Comparison of ENCODE assay signal across 31 mouse cellular contexts in the genomic region with DNA sequence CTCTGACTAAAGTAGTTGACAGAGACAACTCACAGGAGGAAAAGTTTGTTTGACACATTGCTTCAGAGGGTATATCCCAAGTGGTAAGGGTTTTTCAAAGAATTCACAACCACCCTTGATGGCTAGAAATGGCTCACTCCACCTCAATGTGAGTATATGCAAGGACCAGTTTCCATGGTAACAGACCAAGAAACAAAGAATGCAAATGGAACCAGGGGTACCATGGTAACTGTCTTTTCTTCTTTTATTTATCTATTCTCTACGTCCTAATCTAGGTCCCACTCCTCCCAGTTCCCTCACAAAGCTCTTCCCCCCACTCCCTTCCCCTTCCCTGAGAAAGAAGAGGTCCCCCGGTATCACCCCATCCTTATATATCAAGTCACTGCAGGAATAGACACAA. TPM values are rescaled to one million over a fixed set of nuclear protein-coding genes. Genes with fewer than 3 reads are reported as not detected.
DNase-seq lines count a peak whose midpoint lies in the region; ATAC-seq lines count a peak whose summit lies in the region.
"Had no signal": no experiment of that assay in that cellular context is flagged by ENCODE, and none has a peak within 500 bp of the region (broad histone marks: within the 10 kb centered on the region; RNA-seq: fewer than 3 reads in every experiment).

No protein-coding gene starts in this region.

- no peak overlapping the region for H3K4me2 ChIP-seq in forebrain, embryonic 13.5 days
- H3K4me2 ChIP-seq in forebrain, embryonic 15.5 days (replicated peaks), result no peak overlapping the region
- no peak overlapping the region for H3K4me2 ChIP-seq in midbrain, embryonic 12.5 days (replicated peaks)
- no peak overlapping the region for H3K4me2 ChIP-seq in midbrain, embryonic 15.5 days
- H3K4me2 ChIP-seq: hindbrain, embryonic 15.5 days; intestine, embryonic 15.5 days; liver, embryonic 15.5 days; lung, embryonic 15.5 days had no signal

- H3K36me3 ChIP-seq in forebrain, embryonic 13.5 days (ENCODE audit: poor library complexity, severe bottlenecking), result no peaks in the 10 kb centered on the region
- H3K36me3 ChIP-seq in forebrain, embryonic 15.5 days, result no peaks in the 10 kb centered on the region
- no peaks in the 10 kb centered on the region for H3K36me3 ChIP-seq in midbrain, embryonic 12.5 days
- no peaks in the 10 kb centered on the region for H3K36me3 ChIP-seq in midbrain, embryonic 15.5 days (replicated peaks)
- H3K36me3 ChIP-seq: hindbrain, embryonic 15.5 days; intestine, embryonic 15.5 days; limb, embryonic 10.5 days; liver, embryonic 15.5 days; lung, embryonic 15.5 days had no signal

- WGBS in forebrain, embryonic 13.5 days, result 18% methylated on average over 2 of the region's 2 CpGs
- 27% methylated on average over 2 of the region's 2 CpGs for WGBS in forebrain, embryonic 15.5 days
- WGBS in midbrain, embryonic 12.5 days, result 13% methylated on average over 2 of the region's 2 CpGs
- 12% methylated on average over 2 of the region's 2 CpGs for WGBS in midbrain, embryonic 15.5 days

- no peak overlapping the region for H3K4me3 ChIP-seq in forebrain, embryonic 13.5 days
- H3K4me3 ChIP-seq in forebrain, embryonic 15.5 days, result no peak overlapping the region
- H3K4me3 ChIP-seq in midbrain, embryonic 12.5 days, result no peak overlapping the region
- no peak overlapping the region for H3K4me3 ChIP-seq in midbrain, embryonic 15.5 days
- H3K4me3 ChIP-seq: heart, adult 2 months; hindbrain, embryonic 15.5 days; intestine, embryonic 15.5 days; limb, embryonic 10.5 days; liver, embryonic 15.5 days; lung, embryonic 15.5 days had no signal

- H3K27me3 ChIP-seq in forebrain, embryonic 13.5 days, result no peaks in the 10 kb centered on the region
- H3K27me3 ChIP-seq in forebrain, embryonic 15.5 days, result no peaks in the 10 kb centered on the region
- H3K27me3 ChIP-seq in midbrain, embryonic 12.5 days, result no peaks in the 10 kb centered on the region
- H3K27me3 ChIP-seq in midbrain, embryonic 15.5 days (replicated peaks), result no peaks in the 10 kb centered on the region
- H3K27me3 ChIP-seq: hindbrain, embryonic 15.5 days; intestine, embryonic 15.5 days; liver, embryonic 15.5 days; lung, embryonic 15.5 days had no signal

- no peaks in the 10 kb centered on the region for H3K9me3 ChIP-seq in forebrain, embryonic 13.5 days (replicated peaks)
- no peaks in the 10 kb centered on the region for H3K9me3 ChIP-seq in forebrain, embryonic 15.5 days
- no peaks in the 10 kb centered on the region for H3K9me3 ChIP-seq in midbrain, embryonic 12.5 days
- H3K9me3 ChIP-seq in midbrain, embryonic 15.5 days, result no peaks in the 10 kb centered on the region
- H3K9me3 ChIP-seq: hindbrain, embryonic 15.5 days; intestine, embryonic 15.5 days; limb, embryonic 10.5 days; liver, embryonic 15.5 days; lung, embryonic 15.5 days had no signal

- no peak overlapping the region for H3K27ac ChIP-seq in forebrain, embryonic 13.5 days
- H3K27ac ChIP-seq in forebrain, embryonic 15.5 days (replicated peaks), result no peak overlapping the region
- no peak overlapping the region for H3K27ac ChIP-seq in midbrain, embryonic 12.5 days (replicated peaks)
- no peak overlapping the region for H3K27ac ChIP-seq in midbrain, embryonic 15.5 days
- H3K27ac ChIP-seq: heart, adult 2 months; hindbrain, embryonic 15.5 days; intestine, embryonic 15.5 days; limb, embryonic 10.5 days; liver, embryonic 15.5 days; lung, embryonic 15.5 days; stomach, postnatal 0 days had no signal

- ATAC-seq in forebrain, embryonic 13.5 days, result peak; percentile 27; the same call in 1 of the 2 replicates
- ATAC-seq in forebrain, embryonic 15.5 days (replicated peaks), result no peak
- peak; percentile 38; the same call in 1 of the 2 replicates for ATAC-seq in midbrain, embryonic 12.5 days (ENCODE audit: low FRiP score, low read depth)
- no peak for ATAC-seq in midbrain, embryonic 15.5 days (replicated peaks)
- ATAC-seq: forebrain, embryonic 16.5 days; intestine, embryonic 15.5 days had no signal

- H3K9ac ChIP-seq in forebrain, embryonic 13.5 days, result no peak overlapping the region
- no peak overlapping the region for H3K9ac ChIP-seq in forebrain, embryonic 15.5 days (replicated peaks)
- no peak overlapping the region for H3K9ac ChIP-seq in midbrain, embryonic 12.5 days (replicated peaks)
- no peak overlapping the region for H3K9ac ChIP-seq in midbrain, embryonic 15.5 days
- H3K9ac ChIP-seq: hindbrain, embryonic 15.5 days; intestine, embryonic 15.5 days; liver, embryonic 15.5 days; lung, embryonic 15.5 days had no signal

- peak; percentile 20 for DNase-seq in ES-CJ7 (ENCODE audit: low read depth, low spot score)
- DNase-seq in brain, embryonic 18.5 days (ENCODE audit: low read depth, low spot score), result peak; percentile 12
- DNase-seq in adrenal gland, adult 18-20 months (ENCODE audit: low spot score in 2 of 2), result no peak
- no peak for DNase-seq in heart, adult 11 months
- DNase-seq: adrenal gland, adult 2 months; cerebellum, adult 8-10 months; cerebellum, postnatal 36 days; gastrocnemius, postnatal 25 days; heart, adult 2 months; kidney, adult 8-10 months; kidney, postnatal 10 days; liver; lung, postnatal 36 days; right cerebral cortex, postnatal 14 days had no signal

- no peaks in the 10 kb centered on the region for H3K4me1 ChIP-seq in forebrain, embryonic 13.5 days
- H3K4me1 ChIP-seq in forebrain, embryonic 15.5 days, result no peaks in the 10 kb centered on the region
- H3K4me1 ChIP-seq in midbrain, embryonic 12.5 days, result no peaks in the 10 kb centered on the region
- no peaks in the 10 kb centered on the region for H3K4me1 ChIP-seq in midbrain, embryonic 15.5 days
- H3K4me1 ChIP-seq: hindbrain, embryonic 15.5 days; intestine, embryonic 15.5 days; limb, embryonic 10.5 days; liver, embryonic 15.5 days; lung, embryonic 15.5 days had no signal

RNA-seq across cellular contexts. Expression of gene Ins1, which starts 57.5 kb away (rescaled TPM):
- not detected in 2 replicates for polyA plus RNA-seq in forebrain, embryonic 13.5 days (2015; fragmentation: Nextera tagmentation; extraction: Ambion mirVana)
- polyA plus RNA-seq in forebrain, embryonic 15.5 days (2015; fragmentation: Nextera tagmentation; extraction: Ambion mirVana), result not detected in 2 replicates
- not detected in 2 replicates for polyA plus RNA-seq in midbrain, embryonic 12.5 days (2016; fragmentation: Nextera tagmentation; extraction: Ambion mirVana)
- not detected in 2 replicates for polyA plus RNA-seq in midbrain, embryonic 15.5 days (2015; fragmentation: Nextera tagmentation; extraction: Ambion mirVana)
- total RNA-seq in adrenal gland, adult 18-20 months (2021), result not detected
- total RNA-seq: adrenal gland, adult 2 months; gastrocnemius, postnatal 25 days; heart, adult 2 months; heart, postnatal 25 days; layer of hippocampus, postnatal 25 days; megakaryocyte-erythroid progenitor cell, adult 5-6 weeks had no signal
- polyA plus RNA-seq: adrenal gland, adult 2 months; embryonic facial prominence, embryonic 11.5 days; forebrain, embryonic 16.5 days; heart, adult 2 months; heart, embryonic 14.5 days; hindbrain, embryonic 15.5 days; limb, embryonic 10.5 days; lung, embryonic 15.5 days; urinary bladder, adult 2 months had no signal

Comparison
In these comparisons a context has a peak if more than half of its experiments do, and no peak if none do; other contexts are left out.
1. ATAC-seq: peak in forebrain, embryonic 13.5 days (single experiment) and midbrain, embryonic 12.5 days (single experiment); none in forebrain, embryonic 15.5 days (single experiment) and midbrain, embryonic 15.5 days (single experiment).
2. DNase-seq: peak in ES-CJ7 (single experiment) and brain, embryonic 18.5 days (single experiment); none in adrenal gland, adult 18-20 months (0 of 2) and heart, adult 11 months (single experiment).